Mouse (Mus musculus) liver, embryonic 16.5 days (tissue): ENCODE measurements around the gene Edem1. TPM values are rescaled to one million over a fixed set of nuclear protein-coding genes. Genes with fewer than 3 reads are reported as not detected.

ENCODE experiments used
- ATAC-seq: fragments of 200-750 bp; cut with Nextera tagmentation; 2 replicates; pipeline ENCODE4 v1.8.0; 2017; ENCODE audit warnings: low read depth, mild to moderate bottlenecking, moderate number of reproducible peaks, moderate library complexity
- H3K27ac ChIP-seq: fragments of 300-500 bp; sonication (generic); 2 replicates; pipeline ENCODE4 v1.5.1; 2014; ENCODE audit warnings: mild to moderate bottlenecking, low read length
- H3K27me3 ChIP-seq: fragments of 300-500 bp; sonication (generic); 2 replicates; pipeline ENCODE4 v1.6.1; 2014; ENCODE audit warnings: low read depth, low read length, mixed read lengths; ENCODE audit not compliant: control insufficient read depth, insufficient read depth
- H3K36me3 ChIP-seq: fragments of 300-500 bp; sonication (generic); 2 replicates; pipeline ENCODE4 v1.6.1; 2014; ENCODE audit warnings: mild to moderate bottlenecking; ENCODE audit not compliant: control insufficient read depth, insufficient read depth
- H3K4me1 ChIP-seq: fragments of 300-500 bp; sonication (generic); 2 replicates; pipeline ENCODE4 v1.6.1; 2014; ENCODE audit warnings: low read depth, low read length, mixed read lengths; ENCODE audit not compliant: control insufficient read depth
- H3K4me2 ChIP-seq: fragments of 300-500 bp; sonication (generic); 2 replicates; pipeline ENCODE4 v1.6.1; 2014; ENCODE audit warnings: low read depth, low read length, mixed read lengths
- H3K4me3 ChIP-seq: fragments of 300-500 bp; sonication (generic); 2 replicates; pipeline ENCODE4 v1.5.1; 2014; ENCODE audit warnings: low read depth, mild to moderate bottlenecking, low read length
- H3K9ac ChIP-seq: fragments of 300-500 bp; sonication (generic); 2 replicates; pipeline ENCODE4 v1.6.1; 2014; ENCODE audit warnings: low read depth, low read length
- H3K9me3 ChIP-seq: fragments of 300-500 bp; sonication (generic); replicated peaks from 2 replicates; pipeline ENCODE4 v1.6.1; 2016; ENCODE audit warnings: low read length; ENCODE audit not compliant: control insufficient read depth
- WGBS: fragments of 180-500 bp; shearing (Covaris S2); extraction: QIAGEN DNeasy Blood & Tissue Kit; methylation state at CpG from one replicate; pipeline ENCODE4 v1.1.7; 2014; ENCODE audit not compliant: insufficient replicate concordance; 5-methylcytosine and 5-hydroxymethylcytosine counted together
- polyA plus RNA-seq: library from polyadenylated mRNA; unstranded; fragments of >200 nt; fragmentation: Nextera tagmentation; extraction: Ambion mirVana; gene quantifications from 2 replicates; pipeline ENCODE4 v1.2.1, GENCODE M21; 2015

Gene Edem1
- polyA plus RNA-seq, 1 experiment from 2014 or later: 13.8 TPM

DNA sequence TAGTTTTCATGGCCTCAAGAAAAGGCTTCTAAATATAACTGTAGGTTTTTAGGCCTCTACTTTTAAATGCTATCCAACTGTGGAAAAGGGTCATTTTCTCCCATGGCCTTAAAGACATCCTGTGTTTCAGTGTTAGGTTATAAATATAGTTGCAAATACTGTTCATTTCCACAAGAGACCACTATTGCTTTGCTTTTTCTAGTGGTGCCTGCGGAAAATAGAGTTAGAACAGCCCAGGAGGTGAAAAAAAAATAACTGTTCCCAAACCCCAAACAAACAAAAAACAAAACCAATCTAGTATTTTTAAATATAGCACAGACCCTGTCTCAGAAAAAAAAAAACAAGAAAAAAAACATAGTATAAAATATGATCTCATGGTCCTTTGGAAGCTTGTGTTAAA, 46.9 kb downstream of the Edem1 start:
- 51% methylated on average over 1 of the region's 1 CpGs for WGBS

DNA sequence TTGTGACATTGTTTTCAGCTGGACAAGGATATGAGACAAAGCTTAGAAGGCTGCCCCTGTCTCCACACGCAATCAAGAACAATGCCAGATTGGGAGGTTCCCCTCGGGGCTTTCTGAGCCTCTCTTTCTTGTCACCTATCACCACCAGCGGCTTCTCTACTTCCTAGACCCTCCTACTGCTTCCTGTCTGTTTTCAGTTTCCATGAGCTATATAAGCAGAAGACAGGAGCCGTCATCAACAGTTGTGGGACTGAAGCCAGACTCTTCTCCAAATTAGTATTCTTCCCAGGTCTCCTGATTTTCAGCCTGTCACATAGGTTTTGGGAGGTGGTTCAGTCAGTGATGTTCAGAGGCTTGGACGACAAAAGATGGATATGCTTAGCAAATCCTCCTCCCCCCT, 47.6 kb downstream of the Edem1 start:
- Histone ChIP-seq H3K9ac (no peak overlapping the region), H3K36me3 (no peaks in the 10 kb centered on the region), H3K4me1 (no peaks in the 10 kb centered on the region), H3K4me2 (no peak overlapping the region), H3K27me3 (no peaks in the 10 kb centered on the region), H3K27ac (no peak overlapping the region), H3K9me3 (no peaks in the 10 kb centered on the region), H3K4me3 (no peak overlapping the region)
- ATAC-seq: no peak
- WGBS: 19% methylated on average over 5 of the region's 5 CpGs

More for the DNA sequence above, 46.9 kb downstream of the Edem1 start:
- Histone ChIP-seq H3K4me2 (no peak overlapping the region), H3K27ac (no peak overlapping the region), H3K36me3 (no peaks in the 10 kb centered on the region), H3K4me1 (no peaks in the 10 kb centered on the region), H3K9me3 (no peaks in the 10 kb centered on the region), H3K27me3 (no peaks in the 10 kb centered on the region), H3K9ac (no peak overlapping the region), H3K4me3 (no peak overlapping the region)
- no peak for ATAC-seq

DNA sequence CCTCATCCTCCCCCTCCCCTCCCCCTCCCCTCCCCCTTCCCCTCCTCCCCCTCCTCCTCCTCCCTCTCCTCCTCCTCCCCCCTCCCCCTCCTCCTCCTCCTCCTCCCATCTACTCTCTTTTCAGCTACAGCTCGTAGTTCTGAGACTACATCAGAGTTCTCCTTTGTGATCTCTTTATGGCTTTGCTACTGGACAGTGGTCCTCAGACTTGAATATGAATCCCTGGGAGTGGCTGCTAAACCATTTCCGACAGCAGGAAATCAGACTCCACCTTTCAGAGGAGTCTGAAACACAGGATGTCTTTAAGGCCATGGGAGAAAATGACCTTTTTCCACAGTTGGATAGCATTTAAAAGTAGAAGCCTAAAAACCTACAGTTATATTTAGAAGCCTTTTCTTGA, 48.0 kb downstream of the Edem1 start:
- ATAC-seq: no peak
- Histone ChIP-seq H3K4me2 (no peak overlapping the region), H3K27ac (no peak overlapping the region), H3K36me3 (no peaks in the 10 kb centered on the region), H3K4me3 (no peak overlapping the region), H3K27me3 (no peaks in the 10 kb centered on the region), H3K9ac (no peak overlapping the region), H3K4me1 (no peaks in the 10 kb centered on the region), H3K9me3 (no peaks in the 10 kb centered on the region)
- WGBS: 28% methylated on average over 1 of the region's 2 CpGs

DNA sequence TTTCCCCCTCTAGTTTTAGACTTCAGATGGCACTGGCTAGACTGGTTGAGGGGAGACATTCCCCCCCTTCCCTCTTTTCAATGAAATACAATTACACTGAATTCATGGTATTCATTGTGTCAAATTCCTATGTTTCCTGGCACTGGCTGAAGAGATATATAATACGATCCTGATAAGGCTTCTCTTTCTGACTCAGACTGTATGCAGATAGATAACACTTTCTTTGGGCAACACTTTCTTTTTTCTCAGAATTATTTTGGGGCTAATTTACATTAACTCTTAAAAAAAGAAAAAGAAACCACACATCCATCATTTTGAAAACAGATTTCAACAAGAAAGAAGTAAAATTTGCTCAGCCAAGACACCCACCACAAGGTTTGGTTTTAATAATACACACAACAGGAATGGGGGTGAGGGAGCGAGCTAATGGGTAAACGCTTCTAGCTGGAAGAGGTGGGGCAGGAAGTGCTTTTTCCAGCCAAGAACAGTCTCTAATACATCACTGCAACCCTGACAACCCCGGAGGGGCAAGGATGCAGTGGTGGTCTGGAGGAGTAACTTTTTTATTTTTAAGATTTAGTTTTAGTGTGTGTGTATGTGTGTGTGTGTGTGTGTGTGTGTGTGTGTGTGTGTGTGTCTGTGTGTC, 52.0 kb downstream of the Edem1 start:
- Histone ChIP-seq H3K4me1 (no peaks in the 10 kb centered on the region), H3K9ac (no peak overlapping the region), H3K4me2 (no peak overlapping the region), H3K27me3 (no peaks in the 10 kb centered on the region), H3K9me3 (no peaks in the 10 kb centered on the region), H3K36me3 (no peaks in the 10 kb centered on the region), H3K27ac (no peak overlapping the region), H3K4me3 (no peak overlapping the region)
- no peak for ATAC-seq
- 36% methylated on average over 4 of the region's 4 CpGs for WGBS

DNA sequence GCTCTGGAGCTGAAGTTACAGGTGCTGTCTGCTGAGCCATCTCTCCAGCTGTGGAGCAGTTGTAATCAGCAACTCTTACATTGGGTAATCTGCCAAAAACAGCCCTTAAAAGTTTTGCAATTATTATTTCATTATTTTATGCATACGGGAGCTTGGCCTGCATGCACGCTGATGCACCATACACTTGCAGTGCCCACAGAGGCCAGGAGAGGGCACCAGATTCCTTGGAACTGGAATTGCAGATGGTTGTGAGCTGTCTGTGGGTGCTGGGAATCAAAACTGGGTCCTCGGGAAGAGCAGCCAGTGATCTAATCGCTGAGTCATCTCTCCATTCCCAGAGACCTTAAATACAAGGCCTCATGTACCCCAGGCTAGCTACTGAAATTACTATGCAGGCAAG, 52.6 kb downstream of the Edem1 start:
- Histone ChIP-seq H3K9me3 (no peaks in the 10 kb centered on the region), H3K9ac (no peak overlapping the region), H3K4me3 (no peak overlapping the region), H3K27ac (no peak overlapping the region), H3K4me1 (no peaks in the 10 kb centered on the region), H3K36me3 (no peaks in the 10 kb centered on the region), H3K27me3 (no peaks in the 10 kb centered on the region), H3K4me2 (no peak overlapping the region)
- WGBS: 78% methylated on average over 4 of the region's 4 CpGs
- ATAC-seq: no peak

GRCm38 (mm10) chr6:108883826-108884225, 55.4 kb downstream of the Edem1 start:
- Histone ChIP-seq H3K27ac (no peak overlapping the region), H3K4me3 (no peak overlapping the region), H3K27me3 (no peaks in the 10 kb centered on the region), H3K9me3 (no peaks in the 10 kb centered on the region), H3K4me2 (no peak overlapping the region), H3K4me1 (no peaks in the 10 kb centered on the region), H3K36me3 (no peaks in the 10 kb centered on the region), H3K9ac (no peak overlapping the region)
- ATAC-seq: no peak
- WGBS: 83% methylated on average over 2 of the region's 2 CpGs

GRCm38 (mm10) chr6:108884603-108885002, 56.2 kb downstream of the Edem1 start:
- Histone ChIP-seq H3K9ac (no peak overlapping the region), H3K4me2 (no peak overlapping the region), H3K27me3 (no peaks in the 10 kb centered on the region), H3K9me3 (no peaks in the 10 kb centered on the region), H3K4me1 (no peaks in the 10 kb centered on the region), H3K27ac (no peak overlapping the region), H3K36me3 (no peaks in the 10 kb centered on the region), H3K4me3 (no peak overlapping the region)
- no peak for ATAC-seq
- WGBS: 51% methylated on average over 5 of the region's 5 CpGs

DNA sequence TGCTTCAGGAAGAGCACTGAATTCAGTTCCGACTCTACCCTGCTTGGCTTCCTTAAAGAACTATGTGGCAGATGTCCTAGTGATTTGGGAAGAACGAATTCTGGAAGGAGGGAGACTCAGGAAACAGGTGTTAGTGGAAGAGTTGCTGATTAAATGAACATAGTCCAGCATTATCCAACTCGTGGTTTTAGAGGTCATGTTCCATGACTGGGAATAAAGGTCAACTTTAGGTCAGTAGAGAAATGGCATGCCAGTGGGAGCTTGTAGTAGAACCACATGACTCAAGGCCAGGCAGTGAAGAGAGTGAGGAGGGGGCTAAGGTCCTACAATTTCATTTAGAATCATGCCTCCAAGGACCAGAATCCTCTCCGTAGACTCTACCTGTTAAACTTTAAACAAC, 57.9 kb downstream of the Edem1 start:
- H3K9ac ChIP-seq: no peak overlapping the region
- H3K4me1 ChIP-seq: no peaks in the 10 kb centered on the region
- WGBS: 31% methylated on average over 4 of the region's 4 CpGs
- no peaks in the 10 kb centered on the region for H3K36me3 ChIP-seq
- no peak overlapping the region for H3K27ac ChIP-seq
- no peaks in the 10 kb centered on the region for H3K27me3 ChIP-seq
- H3K9me3 ChIP-seq: no peaks in the 10 kb centered on the region
- no peak overlapping the region for H3K4me2 ChIP-seq
- no peak for ATAC-seq
- no peak overlapping the region for H3K4me3 ChIP-seq

GRCm38 (mm10) chr6:108892589-108892988, 64.1 kb downstream of the Edem1 start:
- no peaks in the 10 kb centered on the region for H3K4me1 ChIP-seq
- H3K9me3 ChIP-seq: no peaks in the 10 kb centered on the region
- H3K36me3 ChIP-seq: no peaks in the 10 kb centered on the region
- no peak overlapping the region for H3K4me3 ChIP-seq
- no peaks in the 10 kb centered on the region for H3K27me3 ChIP-seq
- H3K27ac ChIP-seq: no peak overlapping the region
- no peak overlapping the region for H3K4me2 ChIP-seq
- H3K9ac ChIP-seq: no peak overlapping the region
- WGBS: 58% methylated on average over 5 of the region's 5 CpGs
- ATAC-seq: no peak
